Mouse (Mus musculus) layer of hippocampus, postnatal 14 days (tissue): ENCODE data around the gene Fam219a. TPM values are rescaled to one million over a fixed set of nuclear protein-coding genes. Genes with fewer than 3 reads are reported as not detected.
A peak's percentile ranks its signal among the peaks of the same experiment; 100 is the strongest.

Experiments
- DNase-seq, 2 experiments: peaks; one replicate each; pipeline ENCODE4 v3.0.0; 2021 to 2022; ENCODE audit warnings: low spot score in 2 of 2, mixed read lengths in 1 of 2
- long read RNA-seq, 2 experiments: library from polyadenylated mRNA; stranded (forward); transcript quantifications; one replicate each; pipeline ENCODE4 v2.0.0; 2021
- total RNA-seq, 2 experiments: library from RNA; stranded (reverse); gene quantifications; 2 replicates each; pipeline ENCODE4 v1.2.3; 2021

Gene Fam219a
- 100 to 1,000 TPM; 170 to 187 TPM for total RNA-seq
- long read RNA-seq, experiment 1, transcript Fam219a-203 (6 exons, 3,357 nt) = major isoform, 13 of 29 reads
- long read RNA-seq, experiment 1, partial matches to known transcripts = 0 of 29 reads
- long read RNA-seq, experiment 1, other reads (novel, unspliced or antisense) = 16 of 29 reads
- long read RNA-seq, experiment 2, transcript Fam219a-203 (6 exons, 3,357 nt) = major isoform, 9 of 25 reads
- long read RNA-seq, experiment 2, partial matches to known transcripts = 1 of 25 reads
- long read RNA-seq, experiment 2, other reads (novel, unspliced or antisense) = 15 of 25 reads

GRCm38 (mm10) chr4:41569411-41569885, at the start of gene Fam219a, which contains the start of gene Dnaic1:
TSS of gene Fam219a (minus strand) at chr4:41569538.
TSS of gene Dnaic1 (plus strand) at chr4:41569775.
- DNase-seq = peak; percentile 97 to 99

- DNase-seq = peak; percentile 82 to 91
These were observed 46.6 kb upstream of the Fam219a start for GRCm38 (mm10) chr4:41615661-41616599.

DNA sequence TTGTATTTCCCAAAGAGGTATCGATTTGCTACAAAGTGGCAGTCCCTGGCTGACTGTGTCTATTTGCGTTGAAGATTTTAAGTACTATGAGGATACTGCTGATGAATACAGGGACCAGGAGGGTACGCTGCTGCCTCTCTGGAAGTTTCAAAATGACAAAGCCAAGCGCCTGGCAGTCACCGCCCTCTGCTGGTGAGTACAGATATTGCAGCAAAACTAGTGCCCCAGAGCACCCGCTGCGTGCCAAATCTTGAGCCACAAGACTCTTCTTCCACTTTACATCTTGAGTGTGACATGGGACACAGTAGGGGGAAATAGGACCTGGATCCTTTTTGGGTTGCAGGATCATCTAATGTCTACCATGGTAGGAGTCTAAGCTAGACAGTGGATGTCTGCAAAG, 44.8 kb upstream of the Fam219a start:
- peak; percentile 85 to 89 for DNase-seq

DNA sequence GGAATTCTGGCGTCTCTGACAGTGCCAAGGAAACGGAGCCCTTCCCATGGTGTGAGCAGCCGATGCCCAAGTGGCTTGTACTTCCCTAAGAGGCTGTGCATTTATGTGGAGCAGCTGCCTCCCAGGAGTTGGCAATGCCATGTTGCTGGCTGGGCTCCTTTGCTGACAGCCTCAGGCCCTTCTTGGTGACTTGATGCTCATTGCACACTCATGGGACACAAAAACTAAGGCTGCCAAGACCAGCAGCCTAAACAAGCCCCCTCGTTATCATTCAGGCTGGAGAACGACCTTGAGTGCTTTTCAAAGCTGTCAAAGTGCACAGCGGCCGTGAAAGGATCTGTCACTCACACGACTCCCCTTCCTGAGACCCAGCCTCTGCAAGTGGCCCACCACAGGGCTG, 42.8 kb upstream of the Fam219a start:
- DNase-seq = no peak

DNA sequence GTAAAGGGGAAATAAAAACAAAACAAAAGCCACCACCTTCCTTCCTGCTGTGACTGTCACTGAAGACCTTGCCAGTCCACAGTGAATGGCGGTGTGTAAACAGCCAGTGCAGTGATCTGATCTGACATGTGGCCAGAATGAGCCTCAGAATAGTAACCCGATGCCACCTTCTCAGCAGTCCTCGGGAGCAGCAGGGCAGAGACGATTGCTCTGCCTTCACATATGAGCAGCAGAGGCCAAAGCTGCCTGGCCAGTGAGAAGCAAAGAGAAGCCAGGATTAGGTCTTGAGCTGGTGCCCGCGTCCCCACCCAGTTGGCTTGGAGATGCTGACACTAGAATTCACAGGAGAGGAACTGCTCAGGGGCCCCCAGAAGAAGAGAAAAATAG, 41.2 kb upstream of the Fam219a start:
- DNase-seq = no peak

DNA sequence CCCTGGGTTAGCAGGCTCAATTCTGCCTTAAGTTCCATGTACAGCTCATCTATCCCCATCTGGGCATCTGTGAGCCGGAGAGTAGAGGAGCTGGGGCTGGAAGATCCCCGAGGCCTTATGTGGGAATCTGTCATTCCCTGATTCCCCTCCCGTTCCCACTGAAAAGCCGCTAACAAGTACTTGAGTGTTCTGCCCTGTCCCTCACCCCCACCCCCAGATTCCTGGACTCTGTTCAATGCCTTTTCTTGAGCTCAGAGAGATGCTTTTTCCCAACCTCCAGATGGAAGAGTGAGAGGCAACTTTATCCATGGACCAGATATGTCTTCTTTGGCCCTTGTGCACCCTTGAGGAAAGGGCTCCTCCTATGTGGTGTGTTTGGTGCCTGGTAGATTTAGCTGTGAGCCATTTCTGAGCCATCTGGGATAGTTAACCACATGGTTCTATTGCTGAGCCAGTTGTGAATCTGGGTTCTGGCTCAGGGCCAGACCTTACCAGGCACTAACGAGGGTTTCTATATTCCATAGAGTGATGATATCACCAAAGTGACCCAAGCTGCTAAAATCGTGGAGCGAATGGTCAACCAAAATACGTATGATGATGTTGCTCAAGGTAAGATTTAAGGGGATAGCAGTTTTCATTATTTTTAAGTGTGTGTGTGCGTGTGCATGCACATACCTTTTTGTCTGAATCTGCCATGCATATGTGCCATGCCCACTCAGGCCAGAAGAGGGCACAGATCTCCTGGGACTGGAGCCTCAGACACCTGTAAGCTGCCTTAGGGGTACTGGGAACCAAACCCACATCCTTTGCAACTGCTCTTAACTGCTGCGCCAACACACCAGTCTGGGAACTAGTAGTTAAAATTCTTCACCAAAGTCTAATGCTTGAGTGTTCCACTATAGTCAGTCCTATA, 40.6 kb upstream of the Fam219a start:
- DNase-seq = no peak

- no peak for DNase-seq
These were observed 37.4 kb upstream of the Fam219a start for GRCm38 (mm10) chr4:41606784-41607183.

GRCm38 (mm10) chr4:41604476-41605396, 35.4 kb upstream of the Fam219a start:
- no peak for DNase-seq

GRCm38 (mm10) chr4:41602818-41603217, 33.5 kb upstream of the Fam219a start:
- DNase-seq = no peak

DNA sequence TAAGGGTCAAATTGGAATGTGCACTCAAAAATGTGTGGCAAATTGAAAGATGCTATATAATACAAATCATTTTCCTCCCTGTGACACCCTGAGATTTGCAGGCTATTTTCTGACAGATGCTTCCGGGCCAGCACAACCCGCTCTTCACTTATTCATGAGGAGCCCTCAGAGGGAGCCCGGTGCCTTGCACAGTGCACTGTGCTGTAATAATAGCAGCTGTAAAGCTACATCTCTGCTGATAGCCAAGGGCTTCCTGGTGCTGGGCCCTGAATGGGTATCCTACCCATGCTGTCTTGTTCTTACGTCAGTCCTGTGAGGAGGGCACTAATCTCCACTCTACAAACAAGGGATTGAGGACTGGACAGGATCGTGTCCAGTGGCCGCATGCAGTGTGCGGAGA, 14.0 kb upstream of the Fam219a start:
- DNase-seq = no peak

GRCm38 (mm10) chr4:41575914-41576313, 6.6 kb upstream of the Fam219a start:
- DNase-seq = no peak

DNA sequence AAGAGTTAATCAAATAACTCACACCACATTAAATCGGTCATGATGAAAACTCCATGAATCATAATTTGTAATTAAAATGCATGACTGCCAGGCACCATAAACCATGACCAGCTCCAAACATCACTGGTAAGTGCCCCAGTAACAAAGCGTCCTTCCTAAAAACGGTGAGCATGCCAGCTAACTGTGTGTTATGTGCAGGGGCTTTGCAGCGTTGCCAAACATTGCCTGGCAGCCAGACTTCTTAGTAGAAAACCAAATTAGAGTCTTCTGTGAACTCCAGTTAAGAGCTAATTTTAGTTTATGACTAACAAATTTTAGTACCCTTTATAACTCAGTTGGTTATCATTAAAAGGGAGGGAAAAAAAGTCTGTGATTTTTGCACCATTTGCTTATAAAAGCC, 4.2 kb upstream of the Fam219a start:
- peak in 1 of 2 experiments; percentile 28 for DNase-seq

DNA sequence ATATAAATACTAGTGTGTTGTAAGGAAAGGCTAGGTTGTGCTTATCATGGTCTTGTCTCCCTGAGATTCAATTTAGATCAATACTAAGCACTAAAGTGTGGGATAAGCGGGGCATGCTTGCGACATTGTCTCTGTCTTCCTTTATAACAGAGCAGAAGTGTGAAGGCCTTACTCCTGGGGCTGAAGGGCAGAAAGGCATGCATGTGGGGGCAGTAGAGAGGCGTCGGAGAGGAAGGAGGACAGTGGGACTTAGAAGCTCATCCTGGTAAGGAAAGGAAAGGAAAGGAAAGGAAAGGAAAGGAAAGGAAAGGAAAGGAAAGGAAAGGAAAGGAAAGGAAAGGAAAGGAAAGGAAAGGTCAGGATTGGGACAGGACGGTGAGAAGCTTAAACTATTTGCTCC, 2.2 kb upstream of the Fam219a start:
- DNase-seq = no peak

- peak; percentile 44 to 62 for DNase-seq
These were observed 492 bp downstream of the Fam219a start for GRCm38 (mm10) chr4:41568682-41569410.

GRCm38 (mm10) chr4:41568239-41568638, 1.1 kb downstream of the Fam219a start:
- DNase-seq = peak; percentile 43 to 52

- no peak for DNase-seq
These were observed 3.2 kb downstream of the Fam219a start for GRCm38 (mm10) chr4:41566123-41566522.

GRCm38 (mm10) chr4:41563297-41563696, 6.0 kb downstream of the Fam219a start:
- no peak for DNase-seq

GRCm38 (mm10) chr4:41557092-41557491, 12.2 kb downstream of the Fam219a start:
- peak in 1 of 2 experiments; percentile 32 for DNase-seq

GRCm38 (mm10) chr4:41556311-41556953, 12.9 kb downstream of the Fam219a start:
- DNase-seq = no peak
